Mouse (Mus musculus) cortical plate, adult 2 months (tissue): Measurements from ENCODE around the gene Nt5c1b. TPM values are rescaled to one million over a fixed set of nuclear protein-coding genes. Genes with fewer than 3 reads are reported as not detected.
A peak's percentile ranks its signal among the peaks of the same experiment; 100 is the strongest.

Source experiments
- H3K27ac ChIP-seq: fragments of 200-500 bp; 2 replicates; pipeline ENCODE4 v1.5.1; 2012; ENCODE audit warnings: low read length, control low read depth, inconsistent platforms; ENCODE audit not compliant: insufficient read depth
- H3K4me1 ChIP-seq: fragments of 200-500 bp; 2 replicates; pipeline ENCODE4 v1.6.1; 2011; ENCODE audit warnings: low read length; ENCODE audit not compliant: control insufficient read depth, insufficient read depth
- H3K4me3 ChIP-seq: fragments of 200-500 bp; 2 replicates; pipeline ENCODE4 v1.5.1; 2011; ENCODE audit warnings: mild to moderate bottlenecking, low read length, control low read depth; ENCODE audit not compliant: insufficient read depth
- CTCF ChIP-seq: fragments of 200-500 bp; IDR thresholded peaks from 2 replicates; pipeline ENCODE4 v1.5.1; 2011; ENCODE audit warnings: mild to moderate bottlenecking, control low read depth, low read length; ENCODE audit not compliant: insufficient read depth; ENCODE audit errors: extremely low read depth
- POLR2A ChIP-seq: fragments of 200-500 bp; IDR thresholded peaks from 2 replicates; pipeline ENCODE4 v1.6.1; 2011; ENCODE audit warnings: mild to moderate bottlenecking, low read length, control low read depth; ENCODE audit not compliant: insufficient read depth; ENCODE audit errors: extremely low read depth
- polyA plus RNA-seq: library from polyadenylated mRNA; depleted of rRNA; stranded (reverse); fragments of >200 nt; gene quantifications from 2 replicates; pipeline ENCODE4 v1.2.3, GENCODE M21; 2012; rRNA removed

The Nt5c1b gene
- not detected in 2 replicates for polyA plus RNA-seq

DNA sequence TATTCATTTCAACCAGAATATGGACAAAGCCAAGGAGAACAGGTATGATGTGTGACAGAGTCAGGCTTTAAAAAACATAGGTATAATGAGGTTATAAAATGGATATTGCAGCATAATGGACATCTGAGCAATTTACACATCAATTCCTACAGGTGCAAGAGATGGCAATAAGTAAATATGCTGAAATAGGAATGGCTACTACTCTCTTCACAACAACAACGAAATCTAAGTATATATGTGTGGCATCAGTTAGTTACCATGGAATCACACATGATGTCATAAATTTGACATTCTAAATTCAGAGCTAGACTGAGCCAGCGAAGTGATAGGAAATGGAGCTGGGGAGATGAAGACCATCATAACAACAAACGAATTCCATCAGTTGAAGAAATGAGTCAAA is at the start of gene Nt5c1b:
Gene Nt5c1b, plus strand, starts transcription at position 301 of the 400 bp plus-strand sequence.
- TF ChIP-seq POLR2A (no peak), CTCF (no peak)
- Histone ChIP-seq H3K27ac (no peak within 1 kb of the TSS), H3K4me3 (no peak within 1 kb of the TSS), H3K4me1 (no peaks in the 10 kb centered on the region)

DNA sequence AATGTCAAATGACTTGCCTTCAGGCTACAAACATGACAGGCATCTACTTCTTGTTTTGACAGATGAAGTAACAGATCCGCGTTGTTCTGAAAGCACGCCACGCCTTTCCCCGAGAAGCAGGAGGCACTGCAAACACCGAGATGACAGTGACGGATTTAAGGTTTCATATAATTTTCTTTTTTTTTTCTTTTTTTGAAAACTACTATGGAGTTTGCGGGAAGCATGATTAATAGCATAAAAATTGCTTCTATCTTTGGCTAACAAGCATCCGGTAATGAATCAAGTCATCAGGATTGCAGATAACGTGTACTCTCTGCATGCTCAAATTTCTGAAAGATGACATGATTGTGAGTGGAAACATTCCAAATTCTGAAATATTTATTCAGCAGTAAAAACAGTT is 42.1 kb upstream of the Nt5c1b start:
- Histone ChIP-seq H3K4me3 (no peak overlapping the region), H3K4me1 (no peaks in the 10 kb centered on the region), H3K27ac (no peak overlapping the region)
- no peak for TF ChIP-seq POLR2A
- TF ChIP-seq CTCF: no peak

DNA sequence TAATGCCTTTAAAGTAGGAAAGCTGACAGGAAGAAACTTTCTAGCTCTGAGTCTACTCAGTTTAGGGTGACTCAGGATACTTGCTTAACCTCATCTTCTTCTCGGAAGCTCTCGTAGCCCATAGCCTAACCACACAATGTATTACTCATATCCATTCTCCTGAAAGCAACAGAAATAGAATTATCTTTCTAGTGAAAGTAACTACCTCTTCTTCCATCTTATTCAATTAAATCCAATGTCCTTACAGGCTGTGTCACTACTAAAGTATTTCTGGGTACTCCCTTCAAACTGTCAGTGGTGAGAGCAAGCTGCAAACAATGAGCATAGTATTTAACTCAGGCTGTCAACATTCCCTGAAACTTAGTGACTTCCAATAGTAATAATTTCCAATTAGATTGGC is 40.3 kb upstream of the Nt5c1b start:
- H3K4me1 ChIP-seq: no peaks in the 10 kb centered on the region
- no peak for TF ChIP-seq POLR2A
- TF ChIP-seq CTCF: no peak
- H3K4me3 ChIP-seq: no peak overlapping the region
- H3K27ac ChIP-seq: no peak overlapping the region

GRCm38 (mm10) chr12:10340604-10341003 is 29.2 kb upstream of the Nt5c1b start:
- Histone ChIP-seq H3K27ac (no peak overlapping the region), H3K4me3 (no peak overlapping the region), H3K4me1 (no peaks in the 10 kb centered on the region)
- TF ChIP-seq CTCF: no peak
- no peak for TF ChIP-seq POLR2A

GRCm38 (mm10) chr12:10350706-10351105 is 19.1 kb upstream of the Nt5c1b start:
- TF ChIP-seq CTCF (no peak), POLR2A (no peak)
- no peak overlapping the region for H3K27ac ChIP-seq
- no peaks in the 10 kb centered on the region for H3K4me1 ChIP-seq

DNA sequence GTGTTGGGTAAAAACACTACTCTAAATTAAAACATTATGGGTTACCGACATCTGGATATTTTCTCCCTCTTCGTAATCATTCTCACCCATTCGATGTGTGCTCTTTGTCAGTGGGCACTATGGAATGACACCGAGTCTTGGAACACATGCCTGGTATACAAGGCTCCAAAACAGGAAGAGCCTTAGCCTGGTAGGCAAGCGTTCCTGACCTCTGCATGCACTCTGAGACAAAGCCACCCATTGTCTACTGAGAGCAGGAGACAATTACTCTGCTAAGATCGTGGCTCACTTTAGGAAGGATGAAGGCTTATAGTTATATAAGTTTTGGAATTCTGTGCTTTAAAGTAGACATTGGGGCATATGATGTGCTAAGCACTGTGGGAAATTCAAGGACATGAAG is 12.0 kb upstream of the Nt5c1b start:
- no peaks in the 10 kb centered on the region for H3K4me1 ChIP-seq
- TF ChIP-seq POLR2A (no peak), CTCF (no peak)
- H3K4me3 ChIP-seq: no peak overlapping the region
- H3K27ac ChIP-seq: no peak overlapping the region

More at GRCm38 (mm10) chr12:10350706-10351105, 19.1 kb upstream of the Nt5c1b start:
- no peak overlapping the region for H3K4me3 ChIP-seq

DNA sequence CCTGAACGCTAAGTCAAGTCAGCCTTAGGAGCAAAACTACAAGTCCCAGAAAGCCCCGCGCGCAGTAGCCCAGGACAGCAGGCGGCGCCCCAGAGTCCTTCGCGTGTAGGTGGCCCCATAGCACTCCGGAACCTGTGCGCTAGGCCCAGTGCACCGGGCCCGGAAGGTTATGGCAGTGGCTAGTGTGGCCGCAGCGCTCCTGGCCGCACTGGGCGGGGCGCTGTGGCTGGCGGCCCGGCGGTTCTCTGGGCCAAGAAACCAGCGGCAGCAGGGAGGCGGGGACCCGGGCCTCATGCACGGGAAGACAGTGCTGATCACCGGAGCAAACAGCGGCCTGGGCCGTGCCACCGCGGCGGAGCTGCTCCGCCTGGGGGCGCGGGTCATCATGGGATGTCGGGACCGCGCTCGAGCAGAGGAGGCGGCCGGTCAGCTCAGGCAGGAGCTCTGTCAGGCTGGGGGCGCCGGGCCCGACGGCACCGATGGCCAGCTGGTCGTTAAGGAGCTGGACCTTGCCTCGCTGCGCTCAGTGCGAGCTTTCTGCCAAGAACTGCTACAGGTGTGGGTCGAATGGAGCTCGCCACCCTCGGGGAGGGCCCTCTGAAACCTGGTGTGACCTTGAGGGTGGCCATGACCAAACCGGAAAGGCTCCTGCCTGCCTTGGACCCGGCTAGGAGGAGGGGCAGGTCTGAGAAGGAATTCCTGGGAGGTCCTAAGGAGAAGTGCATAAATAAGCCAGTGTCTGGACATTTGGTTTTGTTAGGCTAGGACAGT is 21.1 kb downstream of the Nt5c1b start, which contains the start of gene Rdh14:
Gene Rdh14, plus strand, starts transcription at position 102 of the 771 bp plus-strand sequence.
- Histone ChIP-seq H3K4me1 (peaks cover 1% of the 10 kb centered on the region; the same call in 1 of the 2 replicates), H3K4me3 (peak within 1 kb of the TSS; percentile 78), H3K27ac (peak within 1 kb of the TSS; percentile 95)
- TF ChIP-seq CTCF (peak; percentile 33), POLR2A (peak; percentile 51; the same call in 1 of the 2 replicates)

- TF ChIP-seq CTCF: no peak
- TF ChIP-seq POLR2A: no peak
- Histone ChIP-seq H3K4me3 (no peak overlapping the region), H3K4me1 (no peaks in the 10 kb centered on the region; the same call in 1 of the 2 replicates), H3K27ac (no peak overlapping the region)
These were observed 31.0 kb downstream of the Nt5c1b start for GRCm38 (mm10) chr12:10400788-10401187.

- no peak for TF ChIP-seq POLR2A
- no peak for TF ChIP-seq CTCF
- no peak overlapping the region for H3K4me3 ChIP-seq
- H3K27ac ChIP-seq: no peak overlapping the region
- H3K4me1 ChIP-seq: no peaks in the 10 kb centered on the region; the same call in 1 of the 2 replicates
These were observed 32.8 kb downstream of the Nt5c1b start for GRCm38 (mm10) chr12:10402421-10403115.

GRCm38 (mm10) chr12:10410511-10411179 is 40.9 kb downstream of the Nt5c1b start:
- TF ChIP-seq CTCF (no peak), POLR2A (no peak)
- H3K4me3 ChIP-seq: no peak overlapping the region
- H3K27ac ChIP-seq: no peak overlapping the region
- no peaks in the 10 kb centered on the region for H3K4me1 ChIP-seq
